Mouse (Mus musculus) E14TG2a.4 (cell line): ENCODE results near the gene Bok.

Experiments used
- CTCF ChIP-seq: conservative IDR thresholded peaks from 2 replicates; pipeline ENCODE4 v1.5.1; 2014; ENCODE audit warnings: low read length
- POU5F1 ChIP-seq: IDR thresholded peaks from 2 replicates; pipeline ENCODE4 v1.6.1; 2014; ENCODE audit warnings: low read length, borderline replicate concordance

DNA sequence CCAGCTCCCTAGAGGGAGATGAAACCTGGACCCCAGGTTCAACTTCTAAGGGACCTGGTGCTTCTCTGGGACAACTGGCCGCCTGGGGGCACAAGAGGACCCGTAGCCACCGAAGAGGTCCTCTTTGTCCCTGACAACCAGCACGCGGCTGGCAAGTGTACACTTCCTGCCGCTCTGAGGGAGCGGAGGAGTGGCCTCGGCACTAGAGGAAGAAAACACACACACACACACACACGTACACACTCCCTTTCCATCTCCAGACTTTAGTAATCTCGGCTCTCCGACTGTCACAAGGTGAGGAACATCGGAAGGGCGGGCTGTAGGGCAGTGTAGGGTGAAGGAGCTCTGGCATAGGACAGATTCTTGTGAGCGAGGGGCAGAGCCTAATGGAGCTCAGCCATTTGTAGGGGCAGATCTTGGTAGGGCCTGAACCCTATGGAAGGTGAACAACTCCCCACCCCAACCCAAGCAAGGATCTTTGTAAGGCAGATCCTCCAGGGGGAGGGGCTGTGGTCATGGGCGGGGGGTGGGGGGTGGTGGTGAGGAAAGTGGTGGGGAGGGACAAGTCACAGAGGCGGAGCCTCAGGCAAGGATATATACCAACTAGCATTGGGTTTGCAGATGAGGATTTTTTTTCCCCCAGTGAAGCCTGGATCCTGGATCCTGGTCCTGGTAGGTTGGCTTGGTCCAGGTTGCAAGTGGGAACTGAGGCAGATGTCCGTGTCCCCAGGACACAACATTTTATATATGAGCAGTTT, 16.5 kb upstream of the Bok start:
- TF ChIP-seq CTCF (peak; percentile 27; the same call in 1 of the 2 replicates), POU5F1 (no peak)
